Mouse (Mus musculus) neural tube, embryonic 14.5 days (tissue): ENCODE results near the gene Pip4p1. TPM values are rescaled to one million over a fixed set of nuclear protein-coding genes. Genes with fewer than 3 reads are reported as not detected.
"Not testable (repeated sequence)": the region's sequence is repeated elsewhere in the genome, so short reads cannot be mapped to it uniquely, and the experiment has no call there.

Experiments used
- ATAC-seq: fragments of 200-750 bp; cut with Nextera tagmentation; 2 replicates; pipeline ENCODE4 v1.8.0; 2017; ENCODE audit warnings: low read depth, mild to moderate bottlenecking, moderate TSS enrichment, moderate library complexity
- H3K27ac ChIP-seq: fragments of 300-500 bp; sonication (generic); 2 replicates; pipeline ENCODE4 v1.5.1; 2014; ENCODE audit warnings: low read depth, mild to moderate bottlenecking, control low read depth, low read length, moderate library complexity, mixed read lengths
- H3K27me3 ChIP-seq: fragments of 300-500 bp; sonication (generic); 2 replicates; pipeline ENCODE4 v1.6.1; 2014; ENCODE audit warnings: low read length; ENCODE audit not compliant: control insufficient read depth, insufficient read depth
- H3K36me3 ChIP-seq: fragments of 300-500 bp; sonication (generic); 2 replicates; pipeline ENCODE4 v1.6.1; 2014; ENCODE audit warnings: low read length, mixed read lengths; ENCODE audit not compliant: control insufficient read depth, insufficient read depth
- H3K4me1 ChIP-seq: fragments of 300-500 bp; sonication (generic); 2 replicates; pipeline ENCODE4 v1.6.1; 2014; ENCODE audit warnings: low read length; ENCODE audit not compliant: control insufficient read depth, insufficient read depth
- H3K4me2 ChIP-seq: fragments of 300-500 bp; sonication (generic); 2 replicates; pipeline ENCODE4 v1.6.1; 2014; ENCODE audit warnings: mild to moderate bottlenecking, low read depth, low read length, control low read depth
- H3K4me3 ChIP-seq: fragments of 300-500 bp; sonication (generic); 2 replicates; pipeline ENCODE4 v1.5.1; 2014; ENCODE audit warnings: low read depth, low read length, control low read depth, mixed read lengths
- H3K9ac ChIP-seq: fragments of 300-500 bp; sonication (generic); replicated peaks from 2 replicates; pipeline ENCODE4 v1.6.1; 2014; ENCODE audit warnings: low read depth, mild to moderate bottlenecking, control low read depth, low read length, mixed read lengths
- H3K9me3 ChIP-seq: fragments of 300-500 bp; sonication (generic); 2 replicates; pipeline ENCODE4 v1.6.1; 2016; ENCODE audit warnings: low read length; ENCODE audit not compliant: control insufficient read depth
- WGBS: fragments of 180-500 bp; shearing (Covaris S2); extraction: QIAGEN DNeasy Blood & Tissue Kit; methylation state at CpG from one replicate; pipeline ENCODE4 v1.1.7; 2014; 5-methylcytosine and 5-hydroxymethylcytosine counted together
- polyA plus RNA-seq: library from polyadenylated mRNA; unstranded; fragments of >200 nt; fragmentation: Nextera tagmentation; extraction: Ambion mirVana; gene quantifications from 2 replicates; pipeline ENCODE4 v1.2.1, GENCODE M21; 2014

The Pip4p1 gene
- 68.4 and 98.6 TPM in 2 replicates for polyA plus RNA-seq

GRCm38 (mm10) chr14:50930754-50931492, at the start of gene Pip4p1, which contains the start of gene Pnp:
Gene Pip4p1 (minus strand): TSS chr14:50930856.
Gene Pnp (plus strand): TSS chr14:50931082.
- Histone ChIP-seq H3K4me3 (peak within 1 kb of the TSS; percentile 99), H3K4me2 (peak within 1 kb of the TSS; percentile 79), H3K27me3 (no peaks in the 10 kb centered on the region), H3K9ac (peak within 1 kb of the TSS; percentile 99), H3K4me1 (peaks cover 13% of the 10 kb centered on the region), H3K36me3 (peaks cover 24% of the 10 kb centered on the region), H3K9me3 (no peaks in the 10 kb centered on the region), H3K27ac (peak within 1 kb of the TSS; percentile 84)
- peak; percentile 99 for ATAC-seq
- under 1% methylated on average over 68 of the region's 68 CpGs for WGBS

GRCm38 (mm10) chr14:50979631-50980030, 49.0 kb upstream of the Pip4p1 start:
- H3K9ac ChIP-seq = no peak overlapping the region
- no peaks in the 10 kb centered on the region for H3K36me3 ChIP-seq
- no peak for ATAC-seq
- no peaks in the 10 kb centered on the region for H3K9me3 ChIP-seq
- no peak overlapping the region for H3K4me2 ChIP-seq
- no peak overlapping the region for H3K4me3 ChIP-seq
- no peaks in the 10 kb centered on the region for H3K27me3 ChIP-seq
- peaks cover 2% of the 10 kb centered on the region; the same call in 1 of the 2 replicates for H3K4me1 ChIP-seq
- H3K27ac ChIP-seq = no peak overlapping the region

GRCm38 (mm10) chr14:50978451-50978850, 47.8 kb upstream of the Pip4p1 start:
- H3K36me3 ChIP-seq, H3K4me1 ChIP-seq, H3K9ac ChIP-seq, H3K9me3 ChIP-seq, H3K4me3 ChIP-seq, ATAC-seq, H3K4me2 ChIP-seq, H3K27ac ChIP-seq, H3K27me3 ChIP-seq: not testable (repeated sequence)
- WGBS = 95% methylated on average over 6 of the region's 6 CpGs

DNA sequence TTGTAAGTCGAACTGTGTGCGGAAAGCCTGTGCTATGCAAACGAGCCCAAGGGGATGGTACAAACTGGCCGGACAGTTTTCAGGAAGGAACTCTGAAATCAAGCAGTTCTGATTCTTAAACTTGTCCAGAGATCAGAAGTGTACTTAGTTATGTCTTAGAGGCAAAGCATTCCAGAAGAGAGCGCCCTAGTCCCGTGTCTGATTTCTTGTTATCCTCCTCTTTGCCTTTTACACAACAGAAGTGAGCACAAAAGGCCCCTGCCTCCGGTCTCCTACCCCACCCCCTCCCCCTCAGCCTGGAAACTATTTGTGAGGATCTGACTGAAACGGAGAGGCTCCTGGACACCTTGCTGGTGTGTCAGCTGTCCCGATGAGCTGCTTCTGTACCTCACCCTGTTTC, 46.0 kb upstream of the Pip4p1 start:
- Histone ChIP-seq H3K4me1 (peaks cover 2% of the 10 kb centered on the region; the same call in 1 of the 2 replicates), H3K4me3 (no peak overlapping the region), H3K9me3 (no peaks in the 10 kb centered on the region), H3K27me3 (no peaks in the 10 kb centered on the region), H3K27ac (no peak overlapping the region), H3K36me3 (no peaks in the 10 kb centered on the region), H3K9ac (no peak overlapping the region), H3K4me2 (0 out of 2 replicates have a peak overlapping the region, but pooled peaks have one; percentile 0)
- no peak for ATAC-seq
- 20% methylated on average over 9 of the region's 9 CpGs for WGBS

GRCm38 (mm10) chr14:50975001-50975400, 44.3 kb upstream of the Pip4p1 start:
- Histone ChIP-seq H3K9ac (no peak overlapping the region), H3K36me3 (no peaks in the 10 kb centered on the region), H3K4me3 (no peak overlapping the region), H3K4me2 (no peak overlapping the region), H3K27ac (no peak overlapping the region), H3K9me3 (no peaks in the 10 kb centered on the region), H3K4me1 (peaks cover 2% of the 10 kb centered on the region; the same call in 1 of the 2 replicates), H3K27me3 (no peaks in the 10 kb centered on the region)
- 54% methylated on average over 5 of the region's 5 CpGs for WGBS
- no peak for ATAC-seq

DNA sequence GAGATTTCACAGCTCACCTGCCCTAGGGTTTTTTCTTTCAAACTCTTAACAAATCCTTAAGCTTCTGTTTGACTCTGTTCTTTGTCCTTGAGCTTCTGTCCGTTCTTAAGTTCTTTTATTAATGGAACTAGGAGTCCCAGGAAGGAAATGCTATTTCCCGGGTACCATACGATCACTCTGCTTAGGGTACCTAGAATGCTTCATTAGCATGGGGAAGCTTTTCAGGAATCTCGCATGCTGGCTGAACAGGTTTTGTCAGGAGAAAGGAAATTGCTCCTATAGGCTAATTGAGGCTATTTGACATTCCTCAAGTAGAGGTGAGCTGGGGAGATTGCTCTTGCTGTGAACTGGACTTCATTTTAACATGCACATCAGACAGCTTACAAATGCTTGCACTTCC, 43.0 kb upstream of the Pip4p1 start:
- no peak overlapping the region for H3K4me2 ChIP-seq
- no peak for ATAC-seq
- H3K27me3 ChIP-seq = no peaks in the 10 kb centered on the region
- no peak overlapping the region for H3K27ac ChIP-seq
- H3K4me1 ChIP-seq = peaks cover 2% of the 10 kb centered on the region; the same call in 1 of the 2 replicates
- no peak overlapping the region for H3K4me3 ChIP-seq
- H3K36me3 ChIP-seq = no peaks in the 10 kb centered on the region
- H3K9ac ChIP-seq = no peak overlapping the region
- 46% methylated on average over 4 of the region's 4 CpGs for WGBS
- no peaks in the 10 kb centered on the region for H3K9me3 ChIP-seq

DNA sequence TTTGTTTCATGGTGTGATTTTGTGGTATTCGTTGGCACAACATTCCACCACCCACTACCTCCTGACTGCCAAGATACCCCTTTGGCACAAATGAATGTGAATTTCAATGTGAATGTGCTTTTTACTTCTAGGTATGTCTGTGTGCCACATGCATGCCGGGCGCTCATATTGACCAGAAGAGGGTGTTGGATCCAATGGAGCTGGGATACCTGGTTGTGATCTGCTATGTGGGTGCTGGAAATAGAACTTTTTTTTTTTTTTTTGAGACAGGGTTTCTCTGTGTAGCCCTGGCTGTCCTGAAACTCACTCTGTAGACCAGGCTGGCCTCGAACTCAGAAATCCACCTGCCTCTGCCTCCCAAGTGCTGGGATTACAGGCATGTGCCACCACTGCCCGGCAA, 42.4 kb upstream of the Pip4p1 start:
- ATAC-seq, H3K4me2 ChIP-seq, H3K4me1 ChIP-seq, H3K27ac ChIP-seq, H3K4me3 ChIP-seq, H3K36me3 ChIP-seq, H3K27me3 ChIP-seq, H3K9ac ChIP-seq, H3K9me3 ChIP-seq: not testable (repeated sequence)
- 92% methylated on average over 5 of the region's 5 CpGs for WGBS

DNA sequence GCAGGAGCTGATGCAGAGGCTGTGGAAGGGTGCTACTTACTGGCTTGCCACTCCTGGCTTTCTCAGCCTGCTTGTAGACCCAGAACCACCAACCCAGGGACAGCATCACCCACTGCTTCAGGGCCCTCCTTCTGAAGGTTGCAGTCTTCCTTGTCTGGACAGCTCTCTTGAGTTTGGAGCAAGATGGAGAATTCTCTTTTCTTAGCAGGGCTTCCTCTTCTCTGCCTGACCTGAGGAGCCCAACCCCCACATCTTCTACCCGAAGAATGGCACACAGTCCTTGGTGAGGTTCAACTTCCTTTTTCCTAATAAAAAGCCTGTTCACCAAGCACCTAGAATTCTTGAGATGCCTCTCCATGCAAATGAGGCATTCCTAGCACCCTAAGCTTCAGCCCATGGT, 40.2 kb upstream of the Pip4p1 start:
- H3K4me2 ChIP-seq = no peak overlapping the region
- no peak for ATAC-seq
- H3K9me3 ChIP-seq = no peaks in the 10 kb centered on the region
- H3K4me3 ChIP-seq = no peak overlapping the region
- H3K9ac ChIP-seq = no peak overlapping the region
- WGBS = 89% methylated on average over 1 of the region's 1 CpGs
- no peak overlapping the region for H3K27ac ChIP-seq
- H3K4me1 ChIP-seq = no peaks in the 10 kb centered on the region
- no peaks in the 10 kb centered on the region for H3K36me3 ChIP-seq
- no peaks in the 10 kb centered on the region for H3K27me3 ChIP-seq
